Mouse (Mus musculus): Measurements from ENCODE around the gene Plod2. TPM values are rescaled to one million over a fixed set of nuclear protein-coding genes. Genes with fewer than 3 reads are reported as not detected.

Plod2 gene
- polyA plus RNA-seq, 1 experiment from 2014 or later: 15.7 TPM

DNA sequence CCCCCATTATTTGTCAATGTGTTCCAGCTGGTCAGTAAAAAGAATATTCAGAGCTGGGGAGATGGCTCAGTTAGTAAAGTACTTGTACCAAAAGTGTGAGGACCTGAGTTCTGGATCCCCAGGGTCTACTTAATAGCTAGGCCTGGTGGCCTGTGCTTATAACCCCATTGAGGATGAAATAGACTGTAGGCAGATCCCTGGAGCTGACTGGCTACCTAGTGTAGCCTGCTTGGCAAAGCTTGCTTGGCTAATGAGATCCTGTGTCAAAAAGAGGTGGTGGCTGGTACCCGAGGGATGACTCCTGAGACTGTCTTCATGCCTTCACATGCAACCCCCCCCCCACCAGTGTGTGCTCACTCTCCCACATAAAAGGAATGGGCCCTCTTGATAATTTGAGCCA is 2.1 kb downstream of the Plod2 start:
- 67% methylated on average over 1 of the region's 1 CpGs for WGBS
- Histone ChIP-seq H3K4me3 (ENCODE audit: low read depth, low read length) (no peak overlapping the region), H3K4me1 (ENCODE audit: insufficient read depth, low read depth, low read length) (peaks cover 6% of the 10 kb centered on the region), H3K27me3 (replicated peaks; ENCODE audit: insufficient read depth, low read length) (no peaks in the 10 kb centered on the region), H3K9ac (replicated peaks; ENCODE audit: low read depth) (no peak overlapping the region), H3K9me3 (ENCODE audit: low read length) (no peaks in the 10 kb centered on the region), H3K27ac (ENCODE audit: low read length) (no peak overlapping the region), H3K4me2 (replicated peaks; ENCODE audit: low read depth, low read length) (no peak overlapping the region), H3K36me3 (ENCODE audit: insufficient read depth, low read length) (no peaks in the 10 kb centered on the region)
- TF ChIP-seq CTCF (IDR thresholded peaks at IDR 0.05) (no peak), EP300 (IDR thresholded peaks at IDR 0.05) (no peak)
- no peak for ATAC-seq
- no peak for DNase-seq (ENCODE audit: low spot score)

DNA sequence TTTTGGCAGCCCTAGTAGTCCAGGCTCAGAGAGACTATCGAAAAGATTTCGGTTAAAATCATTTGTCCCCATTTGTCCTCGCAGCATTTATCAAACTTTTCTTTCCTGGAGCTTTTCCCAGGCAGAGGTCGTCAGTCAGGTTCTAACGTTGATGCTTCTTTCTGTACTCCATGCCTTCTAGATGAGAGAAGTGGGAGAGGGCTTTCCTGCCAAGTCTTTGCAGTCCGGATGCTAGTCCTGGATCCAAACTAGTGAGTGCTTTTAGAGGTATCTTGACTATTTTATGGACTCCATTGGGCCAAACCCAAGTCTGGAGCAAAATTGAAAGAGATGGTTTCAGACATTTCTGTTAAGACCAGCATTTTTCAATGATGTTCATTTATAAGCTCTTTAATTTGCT is 3.0 kb downstream of the Plod2 start:
- WGBS: 50% methylated on average over 6 of the region's 6 CpGs
- H3K27ac ChIP-seq (ENCODE audit: low read length): no peak overlapping the region
- no peak overlapping the region for H3K9ac ChIP-seq (replicated peaks; ENCODE audit: low read depth)

DNA sequence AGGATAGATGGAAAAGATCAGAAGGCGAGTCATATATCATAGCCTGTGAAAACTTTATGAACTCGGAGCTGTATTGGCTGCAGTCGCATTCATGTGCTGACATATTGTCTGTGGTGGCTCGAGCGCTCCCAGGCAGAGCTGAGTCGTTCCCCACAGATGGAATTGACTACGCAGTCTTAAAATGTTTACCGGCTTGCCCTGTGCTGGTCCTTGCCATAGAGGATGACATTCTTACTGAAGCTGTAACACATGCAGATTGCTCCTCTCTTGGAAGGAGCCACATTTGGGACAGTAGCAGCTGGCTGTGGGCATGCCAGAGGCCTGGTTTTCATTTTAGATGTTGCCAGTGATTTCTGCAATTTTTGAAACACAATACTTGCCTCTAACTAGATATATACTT is 4.4 kb downstream of the Plod2 start:
- no peak overlapping the region for H3K4me3 ChIP-seq (ENCODE audit: low read depth, low read length)
- H3K36me3 ChIP-seq (ENCODE audit: insufficient read depth, low read length): no peaks in the 10 kb centered on the region
- no peak overlapping the region for H3K9ac ChIP-seq (replicated peaks; ENCODE audit: low read depth)
- H3K4me2 ChIP-seq (replicated peaks; ENCODE audit: low read depth, low read length): no peak overlapping the region
- 76% methylated on average over 8 of the region's 8 CpGs for WGBS
- no peaks in the 10 kb centered on the region for H3K9me3 ChIP-seq (ENCODE audit: low read length)
- no peaks in the 10 kb centered on the region for H3K27me3 ChIP-seq (replicated peaks; ENCODE audit: insufficient read depth, low read length)
- DNase-seq (ENCODE audit: low spot score) (no peak), ATAC-seq (no peak)
- H3K27ac ChIP-seq (ENCODE audit: low read length): no peak overlapping the region
- peaks cover 6% of the 10 kb centered on the region for H3K4me1 ChIP-seq (ENCODE audit: insufficient read depth, low read depth, low read length)
- no peak for TF ChIP-seq EP300 (IDR thresholded peaks at IDR 0.05)
- TF ChIP-seq CTCF (IDR thresholded peaks at IDR 0.05): no peak

More for the DNA sequence above, 3.0 kb downstream of the Plod2 start:
- Histone ChIP-seq H3K9me3 (ENCODE audit: low read length) (no peaks in the 10 kb centered on the region), H3K4me3 (ENCODE audit: low read depth, low read length) (no peak overlapping the region), H3K36me3 (ENCODE audit: insufficient read depth, low read length) (no peaks in the 10 kb centered on the region), H3K4me1 (ENCODE audit: insufficient read depth, low read depth, low read length) (peaks cover 8% of the 10 kb centered on the region), H3K4me2 (replicated peaks; ENCODE audit: low read depth, low read length) (no peak overlapping the region), H3K27me3 (replicated peaks; ENCODE audit: insufficient read depth, low read length) (no peaks in the 10 kb centered on the region)
- DNase-seq (ENCODE audit: low spot score) (no peak), ATAC-seq (no peak)
- no peak for TF ChIP-seq EP300 (IDR thresholded peaks at IDR 0.05)
- TF ChIP-seq CTCF (IDR thresholded peaks at IDR 0.05): no peak

DNA sequence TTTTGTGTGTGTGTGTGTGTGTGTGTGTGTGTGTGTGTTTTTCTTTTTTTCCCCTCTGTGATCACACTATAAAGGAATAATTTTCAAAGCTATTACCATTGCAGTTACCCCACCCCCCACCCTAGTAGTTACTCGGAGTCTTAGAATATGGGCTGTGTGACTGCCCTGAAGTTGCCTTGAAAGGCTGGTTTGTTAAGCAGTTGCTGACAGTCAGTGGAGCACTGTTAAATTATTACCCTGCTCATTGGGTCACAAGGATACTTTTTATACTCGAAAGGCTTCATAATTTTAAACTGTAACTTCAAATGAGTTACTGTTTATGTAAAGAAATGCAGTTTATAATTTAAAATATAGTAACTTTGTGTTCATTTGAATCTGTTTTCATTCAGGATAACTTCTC is 5.1 kb downstream of the Plod2 start:
- TF ChIP-seq EP300 (IDR thresholded peaks at IDR 0.05) (no peak), CTCF (IDR thresholded peaks at IDR 0.05) (no peak)
- no peak overlapping the region for H3K27ac ChIP-seq (ENCODE audit: low read length)
- peaks cover 4% of the 10 kb centered on the region for H3K4me1 ChIP-seq (ENCODE audit: insufficient read depth, low read depth, low read length)
- no peak for ATAC-seq
- no peak overlapping the region for H3K9ac ChIP-seq (replicated peaks; ENCODE audit: low read depth)
- 39% methylated on average over 2 of the region's 2 CpGs for WGBS
- H3K9me3 ChIP-seq (ENCODE audit: low read length): no peaks in the 10 kb centered on the region
- H3K4me2 ChIP-seq (replicated peaks; ENCODE audit: low read depth, low read length): no peak overlapping the region
- no peak for DNase-seq (ENCODE audit: low spot score)
- no peaks in the 10 kb centered on the region for H3K36me3 ChIP-seq (ENCODE audit: insufficient read depth, low read length)
- H3K4me3 ChIP-seq (ENCODE audit: low read depth, low read length): no peak overlapping the region
- H3K27me3 ChIP-seq (replicated peaks; ENCODE audit: insufficient read depth, low read length): no peaks in the 10 kb centered on the region

DNA sequence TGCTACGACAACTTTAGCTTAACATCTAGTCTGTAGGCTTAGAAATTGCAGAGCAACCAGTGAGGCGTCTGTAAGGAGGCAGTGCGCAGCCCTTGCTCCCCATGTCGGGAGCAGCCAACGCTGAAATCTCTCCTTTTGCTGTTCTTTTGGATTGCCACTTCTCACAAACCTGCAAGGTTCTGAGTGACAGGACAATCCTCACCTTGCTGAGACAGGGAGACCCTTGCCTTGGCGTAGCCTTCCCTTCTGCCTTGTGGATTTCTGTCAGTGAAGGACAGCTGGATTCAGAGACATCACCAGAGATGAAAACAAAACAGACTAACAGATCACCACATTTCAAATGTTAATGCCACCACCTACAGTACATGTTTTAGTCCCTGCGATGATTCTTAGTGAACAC is 5.8 kb downstream of the Plod2 start:
- Histone ChIP-seq H3K9me3 (ENCODE audit: low read length) (no peaks in the 10 kb centered on the region), H3K36me3 (ENCODE audit: insufficient read depth, low read length) (no peaks in the 10 kb centered on the region), H3K27me3 (replicated peaks; ENCODE audit: insufficient read depth, low read length) (no peaks in the 10 kb centered on the region), H3K4me1 (ENCODE audit: insufficient read depth, low read depth, low read length) (peaks cover 4% of the 10 kb centered on the region), H3K9ac (replicated peaks; ENCODE audit: low read depth) (no peak overlapping the region), H3K4me3 (ENCODE audit: low read depth, low read length) (no peak overlapping the region), H3K27ac (ENCODE audit: low read length) (no peak overlapping the region), H3K4me2 (replicated peaks; ENCODE audit: low read depth, low read length) (no peak overlapping the region)
- DNase-seq (ENCODE audit: low spot score) (no peak), ATAC-seq (no peak)
- TF ChIP-seq EP300 (IDR thresholded peaks at IDR 0.05): no peak
- no peak for TF ChIP-seq CTCF (IDR thresholded peaks at IDR 0.05)
- 93% methylated on average over 7 of the region's 7 CpGs for WGBS

DNA sequence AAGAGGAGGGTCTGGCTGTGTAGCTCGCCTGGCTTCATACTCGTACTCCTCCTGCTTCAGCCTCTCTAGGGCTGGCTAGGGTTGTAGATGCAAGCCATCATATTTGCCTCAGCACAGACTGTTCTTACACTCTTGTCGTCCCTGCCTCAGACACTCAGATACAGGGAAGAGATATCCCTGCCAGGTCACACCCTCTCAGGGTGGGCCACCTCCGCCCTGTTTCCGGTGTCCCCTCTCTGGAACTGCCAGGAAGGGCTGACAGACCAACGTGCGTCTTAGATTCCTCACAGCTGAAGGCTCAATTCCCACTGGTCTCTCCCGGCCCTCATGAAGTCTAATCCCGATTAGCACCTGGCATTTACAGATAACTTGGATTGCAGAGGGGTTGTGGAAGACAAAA is 6.6 kb downstream of the Plod2 start:
- TF ChIP-seq EP300 (IDR thresholded peaks at IDR 0.05) (peak; percentile 57), CTCF (IDR thresholded peaks at IDR 0.05) (no peak)
- Histone ChIP-seq H3K36me3 (ENCODE audit: insufficient read depth, low read length) (no peaks in the 10 kb centered on the region), H3K27me3 (replicated peaks; ENCODE audit: insufficient read depth, low read length) (no peaks in the 10 kb centered on the region), H3K4me2 (replicated peaks; ENCODE audit: low read depth, low read length) (no peak overlapping the region), H3K9me3 (ENCODE audit: low read length) (no peaks in the 10 kb centered on the region), H3K9ac (replicated peaks; ENCODE audit: low read depth) (no peak overlapping the region), H3K4me1 (ENCODE audit: insufficient read depth, low read depth, low read length) (peaks cover 4% of the 10 kb centered on the region), H3K27ac (ENCODE audit: low read length) (no peak overlapping the region), H3K4me3 (ENCODE audit: low read depth, low read length) (no peak overlapping the region)
- WGBS: 47% methylated on average over 9 of the region's 9 CpGs
- ATAC-seq (peak; percentile 68), DNase-seq (ENCODE audit: low spot score) (peak; percentile 42)

Measured in lung, postnatal 0 days (tissue).